Mouse (Mus musculus) spleen, adult 12 weeks (tissue): ENCODE data around the gene Capza2.

Experiments
- DNase-seq: peaks from one replicate; pipeline ENCODE4 v3.0.0; 2022; ENCODE audit warnings: low spot score

Gene Capza2

GRCm38 (mm10) chr6:17635615-17636284 is at the start of gene Capza2:
TSS of gene Capza2 (plus strand) at chr6:17636234.
- no peak for DNase-seq

- DNase-seq = peak; percentile 19
Measured at GRCm38 (mm10) chr6:17589049-17589952, 46.7 kb upstream of the Capza2 start.

- no peak for DNase-seq
Measured at GRCm38 (mm10) chr6:17589953-17590627, 45.9 kb upstream of the Capza2 start.

- no peak for DNase-seq
Measured at GRCm38 (mm10) chr6:17593971-17594370, 42.1 kb upstream of the Capza2 start.

GRCm38 (mm10) chr6:17595712-17596462 is 40.1 kb upstream of the Capza2 start:
- DNase-seq = no peak

GRCm38 (mm10) chr6:17599373-17599772 is 36.7 kb upstream of the Capza2 start:
- DNase-seq = no peak

- no peak for DNase-seq
Measured at GRCm38 (mm10) chr6:17601526-17601925, 34.5 kb upstream of the Capza2 start.

GRCm38 (mm10) chr6:17606915-17607314 is 29.1 kb upstream of the Capza2 start:
- DNase-seq = no peak

- DNase-seq = no peak
Measured at GRCm38 (mm10) chr6:17611352-17612010, 24.6 kb upstream of the Capza2 start.

- no peak for DNase-seq
Measured at GRCm38 (mm10) chr6:17612652-17613051, 23.4 kb upstream of the Capza2 start.

GRCm38 (mm10) chr6:17620823-17621222 is 15.2 kb upstream of the Capza2 start:
- DNase-seq = no peak

- no peak for DNase-seq
Measured at GRCm38 (mm10) chr6:17621436-17621835, 14.6 kb upstream of the Capza2 start.

GRCm38 (mm10) chr6:17628701-17629455 is 7.2 kb upstream of the Capza2 start:
- no peak for DNase-seq

GRCm38 (mm10) chr6:17629756-17630155 is 6.3 kb upstream of the Capza2 start:
- DNase-seq = no peak

GRCm38 (mm10) chr6:17631611-17632010 is 4.4 kb upstream of the Capza2 start:
- no peak for DNase-seq

- DNase-seq = no peak
Measured at GRCm38 (mm10) chr6:17633819-17634218, 2.2 kb upstream of the Capza2 start.

- no peak for DNase-seq
Measured at GRCm38 (mm10) chr6:17634992-17635391, 1.0 kb upstream of the Capza2 start.

- peak; percentile 94 for DNase-seq
Measured at GRCm38 (mm10) chr6:17636764-17637170, 733 bp downstream of the Capza2 start.

- peak; percentile 16 for DNase-seq
Measured at GRCm38 (mm10) chr6:17637205-17638203, 1.5 kb downstream of the Capza2 start.
